Mouse (Mus musculus): Measurements from ENCODE around the gene Slc25a25.

DNA sequence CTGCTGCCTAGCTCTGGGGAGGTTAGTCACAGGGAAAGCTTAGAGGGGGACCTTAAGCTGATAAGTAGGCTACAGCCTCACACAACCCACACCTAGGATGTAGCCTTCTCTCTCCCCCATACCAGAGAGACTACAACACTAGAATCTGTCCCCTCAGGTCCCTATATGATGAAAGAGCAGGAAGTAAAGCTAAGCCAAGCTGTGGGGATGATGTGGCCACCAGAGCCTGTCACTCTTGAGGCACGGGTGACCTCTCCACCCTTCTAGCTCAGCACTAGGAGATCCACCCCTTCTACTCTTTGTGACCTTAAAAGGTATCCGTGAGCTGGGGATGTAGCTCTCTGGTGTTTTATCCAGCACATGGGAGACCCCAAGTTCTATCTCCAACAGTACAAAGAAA lies 62.1 kb downstream of the Slc25a25 start:
- TF ChIP-seq CTCF (IDR thresholded peaks at IDR 0.05; ENCODE audit: low read depth, low read length) (no peak), POLR2A (IDR thresholded peaks at IDR 0.05; ENCODE audit: borderline replicate concordance, low read depth, low read length) (no peak)

All from bone marrow macrophage, adult 2 months (primary cell).